Mouse (Mus musculus): Measurements from ENCODE around the gene Ndufb6.

- TF ChIP-seq CTCF (IDR thresholded peaks at IDR 0.05), result no peak
- no peak for TF ChIP-seq EP300 (IDR thresholded peaks at IDR 0.05)
Measured at GRCm38 (mm10) chr4:40221004-40221760, 58.0 kb downstream of the Ndufb6 start.

Data from lung, postnatal 0 days (tissue).